Mouse (Mus musculus): ENCODE measurements at regions not wholly inside any gene's neighbourhood (a gene's known extent, or its start where the extent isn't known, plus 50 kb on each side); places are given as distances from the start of the nearest gene placed in this dataset.
"Not testable (repeated sequence)": the region's sequence is repeated elsewhere in the genome, so short reads cannot be mapped to it uniquely, and the experiment has no call there.

- no peak for ATAC-seq (replicated peaks; ENCODE audit: insufficient number of reproducible peaks, low FRiP score, low TSS enrichment)
- Histone ChIP-seq H3K4me2 (no peak overlapping the region), H3K9ac (ENCODE audit: low read depth, low read length) (no peak overlapping the region), H3K4me3 (ENCODE audit: low read depth, low read length) (no peak overlapping the region), H3K9me3 (replicated peaks; ENCODE audit: control insufficient read depth, low read length) (no peaks in the 10 kb centered on the region), H3K27me3 (ENCODE audit: control insufficient read depth, insufficient read depth, low read length) (no peaks in the 10 kb centered on the region), H3K4me1 (ENCODE audit: control insufficient read depth, insufficient read depth, low read length) (no peaks in the 10 kb centered on the region), H3K27ac (ENCODE audit: low read depth, low read length) (no peak overlapping the region), H3K36me3 (ENCODE audit: control insufficient read depth, insufficient read depth, low read length) (no peaks in the 10 kb centered on the region)
- 39% methylated on average over 4 of the region's 4 CpGs for WGBS (ENCODE audit: insufficient replicate concordance)
These were observed 720.0 kb upstream of the Adam24 start for GRCm38 (mm10) chr8:39954924-39955323.

- Histone ChIP-seq H3K27me3 (ENCODE audit: control insufficient read depth, insufficient read depth, low read length) (no peaks in the 10 kb centered on the region), H3K27ac (ENCODE audit: low read depth, low read length) (no peak overlapping the region), H3K4me2 (no peak overlapping the region), H3K4me1 (ENCODE audit: control insufficient read depth, insufficient read depth, low read length) (no peaks in the 10 kb centered on the region), H3K9me3 (replicated peaks; ENCODE audit: control insufficient read depth, low read length) (no peaks in the 10 kb centered on the region), H3K9ac (ENCODE audit: low read depth, low read length) (no peak overlapping the region), H3K4me3 (ENCODE audit: low read depth, low read length) (no peak overlapping the region), H3K36me3 (ENCODE audit: control insufficient read depth, insufficient read depth, low read length) (no peaks in the 10 kb centered on the region)
- 48% methylated on average over 1 of the region's 1 CpGs for WGBS (ENCODE audit: insufficient replicate concordance)
- no peak for ATAC-seq (replicated peaks; ENCODE audit: insufficient number of reproducible peaks, low FRiP score, low TSS enrichment)
These were observed 669.6 kb upstream of the Adam24 start for GRCm38 (mm10) chr8:40005207-40005837.

DNA sequence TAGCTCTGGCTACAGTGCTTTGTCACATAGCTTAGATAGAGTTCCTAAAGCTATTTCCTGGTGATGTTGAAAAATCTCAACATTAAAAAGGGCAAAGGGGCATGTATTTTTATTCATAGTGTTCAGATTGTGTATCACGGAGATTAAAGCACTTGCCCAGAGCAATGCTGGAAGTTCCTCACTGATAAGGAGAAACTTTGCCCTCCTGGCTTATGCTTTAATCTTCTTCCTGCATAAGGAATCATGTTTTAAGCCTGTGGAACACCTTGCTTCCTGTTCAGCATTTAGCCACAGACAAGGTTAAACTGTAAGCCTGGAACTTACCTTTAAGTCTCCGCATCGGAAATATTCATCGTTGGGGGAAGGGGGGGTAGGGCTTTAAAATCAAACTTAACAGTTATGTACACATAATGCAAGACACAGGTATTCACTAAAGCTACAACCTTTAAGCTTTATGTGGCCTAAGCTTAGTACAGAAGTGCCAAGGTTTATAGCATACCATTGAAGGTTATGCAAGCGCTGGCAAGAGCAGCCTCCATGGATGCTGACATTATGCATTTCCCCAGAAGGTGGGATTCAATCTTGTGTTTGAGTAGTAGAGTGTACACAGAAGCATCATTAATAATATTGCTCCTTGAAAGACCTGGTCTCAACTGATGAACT lies 655.5 kb upstream of the Adam24 start:
- 77% methylated on average over 5 of the region's 5 CpGs for WGBS (ENCODE audit: insufficient replicate concordance)
- Histone ChIP-seq H3K27me3 (ENCODE audit: control insufficient read depth, insufficient read depth, low read length) (no peaks in the 10 kb centered on the region), H3K36me3 (ENCODE audit: control insufficient read depth, insufficient read depth, low read length) (no peaks in the 10 kb centered on the region), H3K27ac (ENCODE audit: low read depth, low read length) (no peak overlapping the region), H3K9me3 (replicated peaks; ENCODE audit: control insufficient read depth, low read length) (no peaks in the 10 kb centered on the region), H3K9ac (ENCODE audit: low read depth, low read length) (no peak overlapping the region), H3K4me2 (no peak overlapping the region), H3K4me3 (ENCODE audit: low read depth, low read length) (no peak overlapping the region), H3K4me1 (ENCODE audit: control insufficient read depth, insufficient read depth, low read length) (no peaks in the 10 kb centered on the region)
- no peak for ATAC-seq (replicated peaks; ENCODE audit: insufficient number of reproducible peaks, low FRiP score, low TSS enrichment)

GRCm38 (mm10) chr8:40064145-40064544 lies 610.7 kb upstream of the Adam24 start:
- H3K4me3 ChIP-seq (ENCODE audit: low read depth, low read length): no peak overlapping the region
- H3K36me3 ChIP-seq (ENCODE audit: control insufficient read depth, insufficient read depth, low read length): no peaks in the 10 kb centered on the region
- H3K9ac ChIP-seq (ENCODE audit: low read depth, low read length): no peak overlapping the region
- H3K4me2 ChIP-seq: no peak overlapping the region
- no peaks in the 10 kb centered on the region for H3K9me3 ChIP-seq (replicated peaks; ENCODE audit: control insufficient read depth, low read length)
- no peak for ATAC-seq (replicated peaks; ENCODE audit: insufficient number of reproducible peaks, low FRiP score, low TSS enrichment)
- H3K27ac ChIP-seq (ENCODE audit: low read depth, low read length): no peak overlapping the region
- no peaks in the 10 kb centered on the region for H3K27me3 ChIP-seq (ENCODE audit: control insufficient read depth, insufficient read depth, low read length)
- H3K4me1 ChIP-seq (ENCODE audit: control insufficient read depth, insufficient read depth, low read length): no peaks in the 10 kb centered on the region

DNA sequence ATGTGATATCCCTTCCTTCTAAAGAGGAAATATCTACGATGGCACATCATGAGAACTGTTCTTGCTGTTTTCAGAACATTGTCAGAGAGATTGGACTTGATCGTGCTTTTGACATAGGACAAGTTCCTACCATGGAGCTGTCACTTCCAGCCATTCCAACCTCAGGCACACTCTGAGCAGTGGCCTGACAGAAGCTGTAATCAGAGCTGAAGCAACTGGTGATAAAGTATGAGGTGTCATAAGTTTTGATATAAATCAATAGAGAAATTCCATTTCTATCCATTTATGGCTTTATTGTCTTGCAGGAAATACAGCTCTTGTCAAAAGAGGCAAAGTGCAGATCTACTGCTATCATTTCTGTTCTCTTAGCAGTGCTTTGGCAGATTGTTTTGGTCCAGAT lies 603.7 kb upstream of the Adam24 start:
- ATAC-seq (replicated peaks; ENCODE audit: insufficient number of reproducible peaks, low FRiP score, low TSS enrichment): no peak
- Histone ChIP-seq H3K4me1 (ENCODE audit: control insufficient read depth, insufficient read depth, low read length) (no peaks in the 10 kb centered on the region), H3K9me3 (replicated peaks; ENCODE audit: control insufficient read depth, low read length) (no peaks in the 10 kb centered on the region), H3K27me3 (ENCODE audit: control insufficient read depth, insufficient read depth, low read length) (no peaks in the 10 kb centered on the region), H3K9ac (ENCODE audit: low read depth, low read length) (no peak overlapping the region), H3K4me2 (no peak overlapping the region), H3K36me3 (ENCODE audit: control insufficient read depth, insufficient read depth, low read length) (no peaks in the 10 kb centered on the region), H3K27ac (ENCODE audit: low read depth, low read length) (no peak overlapping the region), H3K4me3 (ENCODE audit: low read depth, low read length) (no peak overlapping the region)
- 80% methylated on average over 2 of the region's 2 CpGs for WGBS (ENCODE audit: insufficient replicate concordance)

- not testable (repeated sequence) for H3K36me3 ChIP-seq (ENCODE audit: control insufficient read depth, insufficient read depth, low read length); ATAC-seq (replicated peaks; ENCODE audit: insufficient number of reproducible peaks, low FRiP score, low TSS enrichment); H3K4me1 ChIP-seq (ENCODE audit: control insufficient read depth, insufficient read depth, low read length); H3K27ac ChIP-seq (ENCODE audit: low read depth, low read length); H3K4me2 ChIP-seq; H3K9me3 ChIP-seq (replicated peaks; ENCODE audit: control insufficient read depth, low read length); H3K4me3 ChIP-seq (ENCODE audit: low read depth, low read length); H3K27me3 ChIP-seq (ENCODE audit: control insufficient read depth, insufficient read depth, low read length); H3K9ac ChIP-seq (ENCODE audit: low read depth, low read length)
These were observed 593.9 kb upstream of the Adam24 start for GRCm38 (mm10) chr8:40080976-40081375.

- no peaks in the 10 kb centered on the region for H3K27me3 ChIP-seq (ENCODE audit: control insufficient read depth, insufficient read depth, low read length)
- H3K36me3 ChIP-seq (ENCODE audit: control insufficient read depth, insufficient read depth, low read length): no peaks in the 10 kb centered on the region
- no peak overlapping the region for H3K27ac ChIP-seq (ENCODE audit: low read depth, low read length)
- no peak overlapping the region for H3K9ac ChIP-seq (ENCODE audit: low read depth, low read length)
- WGBS (ENCODE audit: insufficient replicate concordance): 39% methylated on average over 1 of the region's 1 CpGs
- no peak overlapping the region for H3K4me3 ChIP-seq (ENCODE audit: low read depth, low read length)
- H3K9me3 ChIP-seq (replicated peaks; ENCODE audit: control insufficient read depth, low read length): no peaks in the 10 kb centered on the region
- ATAC-seq (replicated peaks; ENCODE audit: insufficient number of reproducible peaks, low FRiP score, low TSS enrichment): no peak
- no peaks in the 10 kb centered on the region for H3K4me1 ChIP-seq (ENCODE audit: control insufficient read depth, insufficient read depth, low read length)
- no peak overlapping the region for H3K4me2 ChIP-seq
These were observed 590.7 kb upstream of the Adam24 start for GRCm38 (mm10) chr8:40084129-40084528.

DNA sequence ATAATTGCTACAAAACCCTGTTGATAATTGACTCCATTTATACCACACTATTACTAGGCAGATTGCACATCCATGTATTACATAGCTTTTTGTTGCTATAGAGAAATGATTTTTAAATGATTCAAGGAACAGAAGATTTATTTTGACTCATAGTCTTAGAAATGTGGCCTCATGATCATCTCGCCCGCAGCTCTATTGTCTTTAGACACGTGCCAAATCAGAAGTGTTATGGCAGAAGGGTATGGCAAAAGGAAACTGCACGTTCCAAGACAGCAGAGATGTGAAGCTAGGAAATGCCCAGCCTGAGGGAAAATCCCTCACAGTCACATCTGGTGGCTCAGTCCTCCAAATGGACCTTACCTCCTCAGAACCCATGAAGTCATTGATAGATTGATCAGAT lies 585.5 kb upstream of the Adam24 start:
- Histone ChIP-seq H3K9me3 (replicated peaks; ENCODE audit: control insufficient read depth, low read length) (no peaks in the 10 kb centered on the region), H3K4me1 (ENCODE audit: control insufficient read depth, insufficient read depth, low read length) (no peaks in the 10 kb centered on the region), H3K4me3 (ENCODE audit: low read depth, low read length) (no peak overlapping the region), H3K27me3 (ENCODE audit: control insufficient read depth, insufficient read depth, low read length) (no peaks in the 10 kb centered on the region), H3K9ac (ENCODE audit: low read depth, low read length) (no peak overlapping the region), H3K27ac (ENCODE audit: low read depth, low read length) (no peak overlapping the region), H3K4me2 (no peak overlapping the region), H3K36me3 (ENCODE audit: control insufficient read depth, insufficient read depth, low read length) (no peaks in the 10 kb centered on the region)
- 85% methylated on average over 4 of the region's 4 CpGs for WGBS (ENCODE audit: insufficient replicate concordance)
- no peak for ATAC-seq (replicated peaks; ENCODE audit: insufficient number of reproducible peaks, low FRiP score, low TSS enrichment)

GRCm38 (mm10) chr8:40124402-40124801 lies 550.5 kb upstream of the Adam24 start:
- WGBS (ENCODE audit: insufficient replicate concordance): 52% methylated on average over 3 of the region's 3 CpGs
- Histone ChIP-seq H3K4me2 (no peak overlapping the region), H3K9ac (ENCODE audit: low read depth, low read length) (no peak overlapping the region), H3K27me3 (ENCODE audit: control insufficient read depth, insufficient read depth, low read length) (no peaks in the 10 kb centered on the region), H3K4me3 (ENCODE audit: low read depth, low read length) (no peak overlapping the region), H3K27ac (ENCODE audit: low read depth, low read length) (no peak overlapping the region), H3K9me3 (replicated peaks; ENCODE audit: control insufficient read depth, low read length) (no peaks in the 10 kb centered on the region), H3K4me1 (ENCODE audit: control insufficient read depth, insufficient read depth, low read length) (no peaks in the 10 kb centered on the region), H3K36me3 (ENCODE audit: control insufficient read depth, insufficient read depth, low read length) (no peaks in the 10 kb centered on the region)
- no peak for ATAC-seq (replicated peaks; ENCODE audit: insufficient number of reproducible peaks, low FRiP score, low TSS enrichment)

All from heart, embryonic 11.5 days (tissue).